Mouse (Mus musculus): Measurements from ENCODE around the gene Krtap2-4. TPM values are rescaled to one million over a fixed set of nuclear protein-coding genes. Genes with fewer than 3 reads are reported as not detected.
"Not testable (repeated sequence)": the region's sequence is repeated elsewhere in the genome, so short reads cannot be mapped to it uniquely, and the experiment has no call there.

Gene Krtap2-4
- not detected in 2 replicates for polyA plus RNA-seq (2014; fragmentation: Nextera tagmentation; extraction: Ambion mirVana)

GRCm38 (mm10) chr11:99614796-99615363, at the start of gene Krtap2-4:
TSS of gene Krtap2-4 (minus strand) at chr11:99614846.
- no peak within 1 kb of the TSS for H3K27ac ChIP-seq (replicated peaks in 1 of 2; ENCODE audit: control insufficient read depth in 1 of 2, insufficient read depth in 1 of 2, low read depth in 2 of 2, low read length in 2 of 2)
- H3K36me3 ChIP-seq (ENCODE audit: control insufficient read depth, insufficient read depth, low read length), result no peaks in the 10 kb centered on the region
- no peak within 1 kb of the TSS for H3K9ac ChIP-seq (ENCODE audit: low read length)
- H3K4me3 ChIP-seq (ENCODE audit: control insufficient read depth in 1 of 2, insufficient read depth in 1 of 2, low read depth in 1 of 2, low read length in 2 of 2), result no peak within 1 kb of the TSS
- H3K9me3 ChIP-seq (ENCODE audit: control insufficient read depth, low read length), result no peaks in the 10 kb centered on the region
- no peaks in the 10 kb centered on the region for H3K27me3 ChIP-seq (ENCODE audit: control insufficient read depth, insufficient read depth, low read length)
- no peak within 1 kb of the TSS for H3K4me2 ChIP-seq (ENCODE audit: low read length)
- 64% methylated on average over 3 of the region's 3 CpGs for WGBS
- no peak for ATAC-seq (ENCODE audit: insufficient number of reproducible peaks, insufficient read depth, low FRiP score, low read depth)
- H3K4me1 ChIP-seq (ENCODE audit: control insufficient read depth in 2 of 2, insufficient read depth in 2 of 2, low read length in 2 of 2), result no peaks in the 10 kb centered on the region

- no peak for ATAC-seq (ENCODE audit: insufficient number of reproducible peaks, insufficient read depth, low FRiP score, low read depth)
- Histone ChIP-seq H3K4me2 (ENCODE audit: low read length) (no peak overlapping the region), H3K4me1 (ENCODE audit: control insufficient read depth in 2 of 2, insufficient read depth in 2 of 2, low read length in 2 of 2) (no peaks in the 10 kb centered on the region), H3K27ac (replicated peaks in 1 of 2; ENCODE audit: control insufficient read depth in 1 of 2, insufficient read depth in 1 of 2, low read depth in 2 of 2, low read length in 2 of 2) (no peak overlapping the region), H3K9me3 (ENCODE audit: control insufficient read depth, low read length) (no peaks in the 10 kb centered on the region), H3K9ac (ENCODE audit: low read length) (no peak overlapping the region), H3K4me3 (ENCODE audit: control insufficient read depth in 1 of 2, insufficient read depth in 1 of 2, low read depth in 1 of 2, low read length in 2 of 2) (no peak overlapping the region), H3K27me3 (ENCODE audit: control insufficient read depth, insufficient read depth, low read length) (no peaks in the 10 kb centered on the region), H3K36me3 (ENCODE audit: control insufficient read depth, insufficient read depth, low read length) (no peaks in the 10 kb centered on the region)
- WGBS, result 79% methylated on average over 10 of the region's 10 CpGs
These were observed 48.2 kb upstream of the Krtap2-4 start for GRCm38 (mm10) chr11:99662802-99663201.

- Histone ChIP-seq H3K4me3 (ENCODE audit: control insufficient read depth in 1 of 2, insufficient read depth in 1 of 2, low read depth in 1 of 2, low read length in 2 of 2) (no peak overlapping the region), H3K4me2 (ENCODE audit: low read length) (no peak overlapping the region), H3K36me3 (ENCODE audit: control insufficient read depth, insufficient read depth, low read length) (no peaks in the 10 kb centered on the region), H3K4me1 (ENCODE audit: control insufficient read depth in 2 of 2, insufficient read depth in 2 of 2, low read length in 2 of 2) (no peaks in the 10 kb centered on the region), H3K9me3 (ENCODE audit: control insufficient read depth, low read length) (no peaks in the 10 kb centered on the region), H3K27me3 (ENCODE audit: control insufficient read depth, insufficient read depth, low read length) (no peaks in the 10 kb centered on the region), H3K27ac (replicated peaks in 1 of 2; ENCODE audit: control insufficient read depth in 1 of 2, insufficient read depth in 1 of 2, low read depth in 2 of 2, low read length in 2 of 2) (no peak overlapping the region), H3K9ac (ENCODE audit: low read length) (no peak overlapping the region)
- no peak for ATAC-seq (ENCODE audit: insufficient number of reproducible peaks, insufficient read depth, low FRiP score, low read depth)
- 77% methylated on average over 4 of the region's 4 CpGs for WGBS
These were observed 44.6 kb upstream of the Krtap2-4 start for GRCm38 (mm10) chr11:99659256-99659655.

- not testable (repeated sequence) for H3K4me1 ChIP-seq (ENCODE audit: control insufficient read depth in 2 of 2, insufficient read depth in 2 of 2, low read length in 2 of 2); H3K36me3 ChIP-seq (ENCODE audit: control insufficient read depth, insufficient read depth, low read length); H3K27ac ChIP-seq (replicated peaks in 1 of 2; ENCODE audit: control insufficient read depth in 1 of 2, insufficient read depth in 1 of 2, low read depth in 2 of 2, low read length in 2 of 2); H3K9ac ChIP-seq (ENCODE audit: low read length); ATAC-seq (ENCODE audit: insufficient number of reproducible peaks, insufficient read depth, low FRiP score, low read depth); H3K4me3 ChIP-seq (ENCODE audit: control insufficient read depth in 1 of 2, insufficient read depth in 1 of 2, low read depth in 1 of 2, low read length in 2 of 2); H3K9me3 ChIP-seq (ENCODE audit: control insufficient read depth, low read length); H3K27me3 ChIP-seq (ENCODE audit: control insufficient read depth, insufficient read depth, low read length); H3K4me2 ChIP-seq (ENCODE audit: low read length)
- WGBS, result 51% methylated on average over 10 of the region's 10 CpGs
These were observed 43.9 kb upstream of the Krtap2-4 start, which contains the start of gene Gm11563 for GRCm38 (mm10) chr11:99658467-99659010. TSS of gene Gm11563 (minus strand) at chr11:99658960.

- Histone ChIP-seq H3K9ac (ENCODE audit: low read length) (no peak overlapping the region), H3K4me1 (ENCODE audit: control insufficient read depth in 2 of 2, insufficient read depth in 2 of 2, low read length in 2 of 2) (no peaks in the 10 kb centered on the region), H3K4me2 (ENCODE audit: low read length) (no peak overlapping the region), H3K27me3 (ENCODE audit: control insufficient read depth, insufficient read depth, low read length) (no peaks in the 10 kb centered on the region), H3K27ac (replicated peaks in 1 of 2; ENCODE audit: control insufficient read depth in 1 of 2, insufficient read depth in 1 of 2, low read depth in 2 of 2, low read length in 2 of 2) (no peak overlapping the region), H3K36me3 (ENCODE audit: control insufficient read depth, insufficient read depth, low read length) (no peaks in the 10 kb centered on the region), H3K9me3 (ENCODE audit: control insufficient read depth, low read length) (no peaks in the 10 kb centered on the region), H3K4me3 (ENCODE audit: control insufficient read depth in 1 of 2, insufficient read depth in 1 of 2, low read depth in 1 of 2, low read length in 2 of 2) (no peak overlapping the region)
- no peak for ATAC-seq (ENCODE audit: insufficient number of reproducible peaks, insufficient read depth, low FRiP score, low read depth)
- 50% methylated on average over 5 of the region's 5 CpGs for WGBS
These were observed 42.4 kb upstream of the Krtap2-4 start for GRCm38 (mm10) chr11:99657051-99657450.

- Histone ChIP-seq H3K27ac (replicated peaks in 1 of 2; ENCODE audit: control insufficient read depth in 1 of 2, insufficient read depth in 1 of 2, low read depth in 2 of 2, low read length in 2 of 2) (no peak within 1 kb of the TSS), H3K9ac (ENCODE audit: low read length) (no peak within 1 kb of the TSS), H3K36me3 (ENCODE audit: control insufficient read depth, insufficient read depth, low read length) (no peaks in the 10 kb centered on the region), H3K4me3 (ENCODE audit: control insufficient read depth in 1 of 2, insufficient read depth in 1 of 2, low read depth in 1 of 2, low read length in 2 of 2) (no peak within 1 kb of the TSS), H3K4me2 (ENCODE audit: low read length) (no peak within 1 kb of the TSS), H3K9me3 (ENCODE audit: control insufficient read depth, low read length) (no peaks in the 10 kb centered on the region), H3K4me1 (ENCODE audit: control insufficient read depth in 2 of 2, insufficient read depth in 2 of 2, low read length in 2 of 2) (no peaks in the 10 kb centered on the region), H3K27me3 (ENCODE audit: control insufficient read depth, insufficient read depth, low read length) (no peaks in the 10 kb centered on the region)
- WGBS, result 69% methylated on average over 2 of the region's 2 CpGs
- ATAC-seq (ENCODE audit: insufficient number of reproducible peaks, insufficient read depth, low FRiP score, low read depth), result no peak
These were observed 35.5 kb upstream of the Krtap2-4 start, which contains the start of gene Gm11555 for GRCm38 (mm10) chr11:99650136-99650535. TSS of gene Gm11555 (minus strand) at chr11:99650236.

- Histone ChIP-seq H3K27ac (replicated peaks in 1 of 2; ENCODE audit: control insufficient read depth in 1 of 2, insufficient read depth in 1 of 2, low read depth in 2 of 2, low read length in 2 of 2) (no peak overlapping the region), H3K4me1 (ENCODE audit: control insufficient read depth in 2 of 2, insufficient read depth in 2 of 2, low read length in 2 of 2) (no peaks in the 10 kb centered on the region), H3K4me3 (ENCODE audit: control insufficient read depth in 1 of 2, insufficient read depth in 1 of 2, low read depth in 1 of 2, low read length in 2 of 2) (no peak overlapping the region), H3K9ac (ENCODE audit: low read length) (no peak overlapping the region), H3K27me3 (ENCODE audit: control insufficient read depth, insufficient read depth, low read length) (no peaks in the 10 kb centered on the region), H3K36me3 (ENCODE audit: control insufficient read depth, insufficient read depth, low read length) (no peaks in the 10 kb centered on the region), H3K4me2 (ENCODE audit: low read length) (no peak overlapping the region), H3K9me3 (ENCODE audit: control insufficient read depth, low read length) (no peaks in the 10 kb centered on the region)
- ATAC-seq (ENCODE audit: insufficient number of reproducible peaks, insufficient read depth, low FRiP score, low read depth), result no peak
- 81% methylated on average over 15 of the region's 15 CpGs for WGBS
These were observed 31.8 kb upstream of the Krtap2-4 start for GRCm38 (mm10) chr11:99646444-99646843.

- no peak for ATAC-seq (ENCODE audit: insufficient number of reproducible peaks, insufficient read depth, low FRiP score, low read depth)
- no peaks in the 10 kb centered on the region for H3K27me3 ChIP-seq (ENCODE audit: control insufficient read depth, insufficient read depth, low read length)
- H3K4me2 ChIP-seq (ENCODE audit: low read length), result no peak overlapping the region
- H3K4me3 ChIP-seq (ENCODE audit: control insufficient read depth in 1 of 2, insufficient read depth in 1 of 2, low read depth in 1 of 2, low read length in 2 of 2), result no peak overlapping the region
- WGBS, result 75% methylated on average over 3 of the region's 3 CpGs
- no peak overlapping the region for H3K9ac ChIP-seq (ENCODE audit: low read length)
- H3K27ac ChIP-seq (replicated peaks in 1 of 2; ENCODE audit: control insufficient read depth in 1 of 2, insufficient read depth in 1 of 2, low read depth in 2 of 2, low read length in 2 of 2), result no peak overlapping the region
- H3K4me1 ChIP-seq (ENCODE audit: control insufficient read depth in 2 of 2, insufficient read depth in 2 of 2, low read length in 2 of 2), result no peaks in the 10 kb centered on the region
- H3K9me3 ChIP-seq (ENCODE audit: control insufficient read depth, low read length), result no peaks in the 10 kb centered on the region
- H3K36me3 ChIP-seq (ENCODE audit: control insufficient read depth, insufficient read depth, low read length), result no peaks in the 10 kb centered on the region
These were observed 29.7 kb upstream of the Krtap2-4 start for GRCm38 (mm10) chr11:99644351-99644750.
